Mouse (Mus musculus): ENCODE results near the gene D630023F18Rik. TPM values are rescaled to one million over a fixed set of nuclear protein-coding genes. Genes with fewer than 3 reads are reported as not detected.

D630023F18Rik gene
- polyA plus RNA-seq, 1 experiment, result not detected

GRCm38 (mm10) chr1:65090370-65090769, 32.6 kb downstream of the D630023F18Rik start:
- TF ChIP-seq CTCF (IDR thresholded peaks at IDR 0.05; ENCODE audit: control insufficient read depth, insufficient read depth, insufficient replicate concordance, low read depth, low read length) (no peak), POLR2A (IDR thresholded peaks at IDR 0.05; ENCODE audit: control insufficient read depth, low read depth, low read length) (no peak)
- no peaks in the 10 kb centered on the region for H3K36me3 ChIP-seq (ENCODE audit: control insufficient read depth, insufficient read depth, low read length)
- no peaks in the 10 kb centered on the region for H3K4me1 ChIP-seq (ENCODE audit: control insufficient read depth, insufficient read depth, low read length)
- no peak overlapping the region for H3K4me3 ChIP-seq (ENCODE audit: control insufficient read depth, low read depth, low read length)
- H3K27ac ChIP-seq (ENCODE audit: control insufficient read depth, insufficient read depth, low read depth, low read length), result no peak overlapping the region
- H3K27me3 ChIP-seq (ENCODE audit: control insufficient read depth, insufficient read depth, low read length), result no peaks in the 10 kb centered on the region

GRCm38 (mm10) chr1:65088567-65089356, 34.3 kb downstream of the D630023F18Rik start:
- TF ChIP-seq POLR2A (IDR thresholded peaks at IDR 0.05; ENCODE audit: control insufficient read depth, low read depth, low read length) (no peak), CTCF (IDR thresholded peaks at IDR 0.05; ENCODE audit: control insufficient read depth, insufficient read depth, insufficient replicate concordance, low read depth, low read length) (no peak)
- Histone ChIP-seq H3K36me3 (ENCODE audit: control insufficient read depth, insufficient read depth, low read length) (no peaks in the 10 kb centered on the region), H3K27me3 (ENCODE audit: control insufficient read depth, insufficient read depth, low read length) (no peaks in the 10 kb centered on the region), H3K27ac (ENCODE audit: control insufficient read depth, insufficient read depth, low read depth, low read length) (no peak overlapping the region), H3K4me3 (ENCODE audit: control insufficient read depth, low read depth, low read length) (no peak overlapping the region), H3K4me1 (ENCODE audit: control insufficient read depth, insufficient read depth, low read length) (no peaks in the 10 kb centered on the region)

GRCm38 (mm10) chr1:65082188-65082587, 40.8 kb downstream of the D630023F18Rik start, which contains the start of gene Crygb:
Gene Crygb (minus strand): TSS chr1:65082288.
- no peak for TF ChIP-seq POLR2A (IDR thresholded peaks at IDR 0.05; ENCODE audit: control insufficient read depth, low read depth, low read length)
- TF ChIP-seq CTCF (IDR thresholded peaks at IDR 0.05; ENCODE audit: control insufficient read depth, insufficient read depth, insufficient replicate concordance, low read depth, low read length), result no peak
- Histone ChIP-seq H3K36me3 (ENCODE audit: control insufficient read depth, insufficient read depth, low read length) (no peaks in the 10 kb centered on the region), H3K4me3 (ENCODE audit: control insufficient read depth, low read depth, low read length) (no peak within 1 kb of the TSS), H3K27me3 (ENCODE audit: control insufficient read depth, insufficient read depth, low read length) (no peaks in the 10 kb centered on the region), H3K27ac (ENCODE audit: control insufficient read depth, insufficient read depth, low read depth, low read length) (no peak within 1 kb of the TSS), H3K4me1 (ENCODE audit: control insufficient read depth, insufficient read depth, low read length) (no peaks in the 10 kb centered on the region; the same call in 1 of the 2 replicates)

GRCm38 (mm10) chr1:65075607-65076006, 47.4 kb downstream of the D630023F18Rik start:
- TF ChIP-seq POLR2A (IDR thresholded peaks at IDR 0.05; ENCODE audit: control insufficient read depth, low read depth, low read length), result no peak
- TF ChIP-seq CTCF (IDR thresholded peaks at IDR 0.05; ENCODE audit: control insufficient read depth, insufficient read depth, insufficient replicate concordance, low read depth, low read length), result no peak
- no peaks in the 10 kb centered on the region for H3K27me3 ChIP-seq (ENCODE audit: control insufficient read depth, insufficient read depth, low read length)
- no peaks in the 10 kb centered on the region; the same call in 1 of the 2 replicates for H3K4me1 ChIP-seq (ENCODE audit: control insufficient read depth, insufficient read depth, low read length)
- no peaks in the 10 kb centered on the region for H3K36me3 ChIP-seq (ENCODE audit: control insufficient read depth, insufficient read depth, low read length)
- H3K27ac ChIP-seq (ENCODE audit: control insufficient read depth, insufficient read depth, low read depth, low read length), result no peak overlapping the region
- H3K4me3 ChIP-seq (ENCODE audit: control insufficient read depth, low read depth, low read length), result no peak overlapping the region

GRCm38 (mm10) chr1:65073589-65073988, 49.4 kb downstream of the D630023F18Rik start, which contains the start of gene Crygc:
Gene Crygc (minus strand): TSS chr1:65073689.
- Histone ChIP-seq H3K36me3 (ENCODE audit: control insufficient read depth, insufficient read depth, low read length) (no peaks in the 10 kb centered on the region), H3K4me1 (ENCODE audit: control insufficient read depth, insufficient read depth, low read length) (no peaks in the 10 kb centered on the region; the same call in 1 of the 2 replicates), H3K4me3 (ENCODE audit: control insufficient read depth, low read depth, low read length) (no peak within 1 kb of the TSS), H3K27me3 (ENCODE audit: control insufficient read depth, insufficient read depth, low read length) (no peaks in the 10 kb centered on the region), H3K27ac (ENCODE audit: control insufficient read depth, insufficient read depth, low read depth, low read length) (no peak within 1 kb of the TSS)
- TF ChIP-seq CTCF (IDR thresholded peaks at IDR 0.05; ENCODE audit: control insufficient read depth, insufficient read depth, insufficient replicate concordance, low read depth, low read length) (no peak), POLR2A (IDR thresholded peaks at IDR 0.05; ENCODE audit: control insufficient read depth, low read depth, low read length) (no peak)

- Histone ChIP-seq H3K36me3 (ENCODE audit: control insufficient read depth, insufficient read depth, low read length) (no peaks in the 10 kb centered on the region), H3K4me3 (ENCODE audit: control insufficient read depth, low read depth, low read length) (no peak overlapping the region), H3K4me1 (ENCODE audit: control insufficient read depth, insufficient read depth, low read length) (no peaks in the 10 kb centered on the region; the same call in 1 of the 2 replicates), H3K27ac (ENCODE audit: control insufficient read depth, insufficient read depth, low read depth, low read length) (no peak overlapping the region), H3K27me3 (ENCODE audit: control insufficient read depth, insufficient read depth, low read length) (no peaks in the 10 kb centered on the region)
- TF ChIP-seq CTCF (IDR thresholded peaks at IDR 0.05; ENCODE audit: control insufficient read depth, insufficient read depth, insufficient replicate concordance, low read depth, low read length), result no peak
- no peak for TF ChIP-seq POLR2A (IDR thresholded peaks at IDR 0.05; ENCODE audit: control insufficient read depth, low read depth, low read length)
These were observed 55.2 kb downstream of the D630023F18Rik start for GRCm38 (mm10) chr1:65067842-65068241.

DNA sequence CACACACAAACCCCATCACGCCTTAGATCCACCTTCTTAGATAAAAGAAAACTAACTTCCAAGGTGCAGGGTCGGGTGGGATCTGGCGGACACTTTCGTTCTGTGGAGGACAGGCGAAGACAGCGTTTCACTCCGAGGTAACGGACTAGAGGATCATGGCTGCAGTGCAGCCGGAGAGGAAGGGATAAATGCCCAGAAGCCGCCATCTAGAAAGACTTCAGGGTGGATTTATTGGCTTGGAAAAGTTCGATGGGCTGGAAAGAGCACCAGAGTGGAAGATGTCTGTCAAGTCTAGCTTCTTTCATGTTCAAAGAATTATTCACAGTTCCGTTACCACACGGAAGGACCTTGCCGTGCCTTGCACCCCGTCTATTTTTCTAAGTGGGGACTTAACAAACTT, 58.8 kb downstream of the D630023F18Rik start:
- Histone ChIP-seq H3K27me3 (ENCODE audit: control insufficient read depth, insufficient read depth, low read length) (no peaks in the 10 kb centered on the region), H3K36me3 (ENCODE audit: control insufficient read depth, insufficient read depth, low read length) (no peaks in the 10 kb centered on the region), H3K27ac (ENCODE audit: control insufficient read depth, insufficient read depth, low read depth, low read length) (no peak overlapping the region), H3K4me1 (ENCODE audit: control insufficient read depth, insufficient read depth, low read length) (no peaks in the 10 kb centered on the region; the same call in 1 of the 2 replicates), H3K4me3 (ENCODE audit: control insufficient read depth, low read depth, low read length) (no peak overlapping the region)
- TF ChIP-seq CTCF (IDR thresholded peaks at IDR 0.05; ENCODE audit: control insufficient read depth, insufficient read depth, insufficient replicate concordance, low read depth, low read length) (no peak), POLR2A (IDR thresholded peaks at IDR 0.05; ENCODE audit: control insufficient read depth, low read depth, low read length) (no peak)
